Mouse (Mus musculus) heart, adult 8-10 months (tissue): Measurements from ENCODE around the gene Cop1. TPM values are rescaled to one million over a fixed set of nuclear protein-coding genes. Genes with fewer than 3 reads are reported as not detected.

Experiments used
- DNase-seq: peaks from one replicate; pipeline ENCODE4 v3.0.0; 2022; ENCODE audit warnings: low spot score
- total RNA-seq, 4 experiments: library from RNA; stranded (reverse); gene quantifications; 2 replicates each; pipeline ENCODE4 v1.2.4; 2022

The Cop1 gene
- total RNA-seq, 4 experiments from 2014 or later: 107 to 139 (median 124) TPM

- no peak for DNase-seq
These were observed 54.7 kb downstream of the Cop1 start for GRCm38 (mm10) chr1:159286833-159287232.

- DNase-seq: peak; percentile 13
These were observed 58.1 kb downstream of the Cop1 start for GRCm38 (mm10) chr1:159290219-159290618.

- DNase-seq: no peak
These were observed 58.7 kb downstream of the Cop1 start for GRCm38 (mm10) chr1:159290859-159291258.

DNA sequence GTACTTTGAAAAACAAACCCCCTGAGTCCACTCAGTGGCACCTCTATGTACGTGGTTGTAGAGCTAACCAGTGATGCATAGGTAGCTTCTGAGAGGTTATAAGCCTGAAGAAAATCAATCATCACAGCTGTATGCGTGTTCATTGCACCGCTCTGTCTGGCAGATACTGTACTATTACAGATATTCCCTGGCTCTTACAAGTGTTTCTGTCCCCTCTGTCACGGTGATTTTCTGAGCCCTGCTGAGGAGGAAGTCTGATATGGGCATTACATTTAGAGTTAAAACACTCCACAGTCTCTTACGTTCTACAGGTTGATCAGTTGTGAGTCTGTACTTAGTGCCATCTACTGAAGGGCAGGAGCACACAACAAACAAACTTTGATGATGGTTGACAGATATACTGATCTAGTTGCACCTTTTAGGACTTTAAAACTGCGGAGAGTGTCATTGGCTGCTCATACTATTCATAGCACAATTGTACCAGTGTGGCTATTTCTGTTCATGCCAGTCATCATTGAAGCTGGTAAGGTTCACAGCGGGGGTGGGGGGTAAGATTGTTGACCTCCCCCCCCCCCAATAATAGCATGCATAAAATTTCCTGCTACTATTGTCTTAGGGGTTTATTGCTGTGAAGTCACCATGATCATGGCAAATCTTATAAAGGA, 69.4 kb downstream of the Cop1 start:
- peak; percentile 11 for DNase-seq

GRCm38 (mm10) chr1:159313625-159314024, 81.5 kb downstream of the Cop1 start:
- DNase-seq: no peak

DNA sequence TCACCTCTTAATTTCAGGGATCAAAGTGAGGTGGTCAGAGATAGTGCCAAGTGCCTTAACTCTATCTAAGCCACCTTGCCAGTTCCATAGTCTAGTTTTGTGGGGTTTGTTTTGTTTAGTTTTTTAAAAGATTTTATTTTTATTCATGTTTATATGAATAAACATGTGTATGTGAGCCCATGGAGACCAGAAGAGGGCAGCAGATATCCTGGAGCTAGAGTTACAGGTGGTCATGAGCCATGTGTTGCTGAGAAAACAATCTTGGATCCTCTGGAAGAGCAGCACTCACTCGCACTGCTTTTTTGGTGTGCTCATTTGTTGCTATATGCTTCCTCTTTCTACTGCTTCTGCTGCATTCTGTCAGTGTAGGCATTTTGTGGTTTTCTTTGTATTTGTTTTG, 90.5 kb downstream of the Cop1 start:
- DNase-seq: no peak

- DNase-seq: no peak
These were observed 98.9 kb downstream of the Cop1 start for GRCm38 (mm10) chr1:159331008-159331407.

DNA sequence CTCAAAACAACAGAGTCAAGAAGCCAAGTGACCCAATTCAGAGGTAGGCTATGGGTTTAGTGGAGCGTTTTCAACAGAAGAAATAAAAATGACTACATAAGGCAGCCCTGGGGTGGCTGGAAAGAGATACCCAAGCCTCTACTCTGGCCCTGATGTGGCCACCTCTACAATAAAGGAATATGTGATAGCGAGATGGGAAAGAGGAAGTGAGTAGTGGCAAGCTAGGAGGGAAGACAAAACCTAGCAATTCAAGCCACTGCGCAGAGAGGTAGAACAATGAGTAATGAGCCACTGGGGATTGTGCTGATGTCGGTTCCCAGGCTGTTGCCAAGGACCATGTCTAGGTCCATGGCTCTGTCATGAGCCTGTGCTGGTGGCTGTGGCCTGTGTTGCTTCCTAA, 102.0 kb downstream of the Cop1 start:
- DNase-seq: no peak

- no peak for DNase-seq
These were observed 110.2 kb downstream of the Cop1 start for GRCm38 (mm10) chr1:159342355-159342754.

DNA sequence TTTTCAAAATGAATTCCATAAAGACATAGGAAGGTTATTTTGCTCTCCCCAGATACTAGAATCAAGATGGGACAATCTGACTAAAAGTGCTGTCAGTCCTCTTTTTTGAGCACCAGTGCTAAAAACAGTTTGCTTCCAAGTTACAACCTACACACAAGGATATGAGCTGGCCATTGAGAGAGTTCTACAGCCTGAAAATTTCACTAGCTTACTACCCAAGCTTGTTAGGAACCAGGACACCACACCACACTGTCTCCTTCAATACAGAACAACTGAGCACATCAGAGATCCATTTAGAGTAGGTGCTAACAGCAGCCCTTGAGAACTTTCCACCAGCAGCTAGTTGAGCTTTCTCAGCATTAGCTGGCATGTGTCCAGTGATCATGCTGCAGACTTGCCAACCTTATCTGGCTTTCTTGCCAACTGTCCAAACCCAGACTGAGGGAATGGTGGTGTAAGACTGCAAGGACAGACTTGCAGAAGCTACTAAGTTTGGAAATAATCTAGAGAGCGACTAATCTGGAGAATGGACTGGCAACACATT, 123.0 kb downstream of the Cop1 start:
- DNase-seq: peak; percentile 56

DNA sequence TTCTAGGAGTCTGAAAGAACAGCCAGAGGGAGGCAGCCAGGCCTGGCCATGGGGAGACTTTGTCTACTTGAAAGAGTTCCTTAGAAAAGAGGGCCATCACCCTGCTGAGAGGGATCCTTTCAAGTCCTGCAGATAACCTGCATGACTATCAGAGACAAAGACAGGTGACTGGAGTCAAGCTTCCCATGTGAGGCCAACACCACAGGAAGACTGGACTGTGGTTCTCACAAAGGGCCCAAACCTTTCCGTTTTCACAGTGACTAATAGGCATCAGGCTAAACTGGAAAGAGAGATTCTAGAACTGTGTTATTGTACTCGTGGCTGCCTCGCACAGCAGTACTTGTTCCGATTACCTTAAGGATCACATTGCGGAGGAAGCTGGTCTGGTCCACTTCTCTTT, 126.6 kb downstream of the Cop1 start:
- no peak for DNase-seq

DNA sequence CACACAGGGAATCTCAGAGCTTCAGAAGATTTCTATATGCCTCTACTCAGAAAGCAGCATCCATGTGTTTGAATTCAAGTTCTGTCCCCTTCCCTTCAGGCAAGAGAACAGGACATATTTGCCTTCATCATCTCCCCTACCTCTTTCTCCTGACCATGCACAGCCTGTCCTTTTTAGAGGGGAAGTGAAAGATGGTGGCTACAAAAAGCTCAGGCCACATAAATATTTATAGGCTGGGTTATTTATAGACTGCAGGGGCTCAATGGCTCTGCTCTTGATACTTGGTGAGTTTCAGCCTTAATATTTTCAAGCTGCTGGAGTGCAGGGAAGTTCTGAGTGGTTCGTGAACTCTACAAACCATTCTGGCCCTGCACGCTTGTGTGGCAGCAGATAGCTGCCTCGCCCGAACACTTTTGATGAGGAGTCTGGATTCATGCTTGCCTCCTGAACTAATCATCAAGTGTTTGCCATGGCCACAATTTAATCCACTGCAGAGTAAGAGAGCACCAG, 139.8 kb downstream of the Cop1 start:
- DNase-seq: no peak

DNA sequence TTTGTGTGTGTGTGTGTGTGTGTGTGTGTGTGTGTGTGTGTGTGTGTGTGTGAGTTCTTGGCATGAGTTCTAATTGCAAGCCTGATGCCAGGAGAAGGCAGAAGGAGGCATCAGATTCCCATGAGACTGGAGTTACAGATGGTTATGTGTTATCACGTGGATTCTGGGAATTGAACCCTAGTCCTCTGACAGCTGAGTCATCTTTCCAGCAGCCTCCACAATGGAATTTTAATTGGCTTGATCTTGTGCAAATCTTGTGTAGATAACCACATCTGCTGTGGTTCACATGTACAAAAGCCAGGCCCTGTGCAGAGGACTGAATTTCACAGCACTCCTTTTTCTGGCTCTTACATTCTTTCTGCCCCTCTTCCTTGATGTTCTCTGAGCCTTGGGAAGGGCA, 150.1 kb downstream of the Cop1 start:
- DNase-seq: no peak

GRCm38 (mm10) chr1:159382916-159383315, 150.8 kb downstream of the Cop1 start:
- DNase-seq: no peak

DNA sequence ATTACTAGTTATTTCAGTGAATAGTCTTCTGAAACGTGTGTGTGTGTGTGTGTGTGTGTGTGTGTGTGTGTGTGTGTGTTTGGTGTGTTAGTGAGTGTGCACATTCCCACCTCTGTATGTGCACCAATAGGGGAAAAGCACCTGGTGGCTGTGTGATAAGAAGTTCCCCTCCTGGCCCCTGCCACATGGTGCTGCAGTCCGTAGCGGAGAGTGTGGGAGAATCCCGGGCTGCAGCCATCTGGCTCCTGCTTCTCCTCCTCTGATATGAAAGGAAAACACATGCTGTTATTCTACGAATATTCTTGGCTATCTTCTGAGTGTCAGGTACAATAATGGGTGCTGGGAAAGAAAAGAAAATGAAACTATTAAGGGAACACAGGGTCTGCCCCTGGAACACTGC, 154.3 kb downstream of the Cop1 start:
- no peak for DNase-seq

GRCm38 (mm10) chr1:159388565-159389024, 156.5 kb downstream of the Cop1 start:
- DNase-seq: no peak

DNA sequence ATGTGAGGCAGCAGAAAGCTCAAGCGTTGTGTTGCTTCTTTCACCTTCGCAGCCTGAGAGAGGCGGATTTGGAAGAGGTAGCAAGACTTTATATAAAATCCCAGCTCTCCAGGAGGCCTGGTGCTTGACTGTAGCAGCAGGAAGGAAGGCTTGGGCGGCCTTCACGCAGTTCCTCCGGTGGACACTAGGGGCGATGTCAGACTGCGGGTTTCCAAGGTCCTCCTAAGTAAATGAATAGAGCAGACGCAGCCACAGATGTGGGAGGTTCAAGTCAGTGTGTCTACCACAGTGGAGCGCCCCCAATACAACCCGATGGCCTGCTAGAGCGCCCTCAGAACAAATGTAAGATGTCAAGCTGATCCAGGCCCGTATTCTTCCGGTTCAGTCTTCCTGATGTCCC, 157.9 kb downstream of the Cop1 start:
- peak; percentile 61 for DNase-seq

GRCm38 (mm10) chr1:159392667-159393066, 160.5 kb downstream of the Cop1 start:
- no peak for DNase-seq

- DNase-seq: peak; percentile 67
These were observed 161.1 kb downstream of the Cop1 start for GRCm38 (mm10) chr1:159393070-159393699.

DNA sequence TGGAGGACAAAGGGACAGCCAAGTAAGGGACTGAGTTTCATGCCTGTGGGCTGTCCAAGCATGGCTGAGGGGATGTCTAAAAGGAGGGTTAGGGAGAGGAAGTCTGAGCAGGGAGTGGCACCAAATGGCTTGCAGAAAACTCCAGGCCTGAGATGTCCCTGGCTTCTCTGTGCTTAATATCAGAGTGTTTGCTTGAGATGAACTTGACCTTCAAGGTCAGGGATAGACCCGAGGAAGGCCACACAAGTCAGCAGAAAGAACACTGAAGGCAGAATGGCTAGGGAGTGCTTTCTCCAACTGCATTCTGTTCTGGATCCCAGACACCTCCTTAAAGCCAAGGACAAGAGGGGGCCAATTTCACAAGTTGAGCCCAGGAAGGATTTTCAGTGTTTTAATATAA, 161.8 kb downstream of the Cop1 start:
- DNase-seq: no peak

- DNase-seq: no peak
These were observed 164.4 kb downstream of the Cop1 start for GRCm38 (mm10) chr1:159396515-159396914.
